Mouse (Mus musculus) E14TG2a.4 (cell line): ENCODE data around the gene Maco1.

Source experiments
- CTCF ChIP-seq: conservative IDR thresholded peaks from 2 replicates; pipeline ENCODE4 v1.5.1; 2014; ENCODE audit warnings: low read length
- NANOG ChIP-seq: IDR thresholded peaks from 2 replicates; pipeline ENCODE4 v1.6.1; 2014; ENCODE audit warnings: borderline replicate concordance, low read length, mixed read lengths

- TF ChIP-seq CTCF (no peak), NANOG (no peak)
Observed at GRCm38 (mm10) chr4:134853637-134854485, 716 bp upstream of the Maco1 start.
